Mouse (Mus musculus) lung, postnatal 0 days (tissue): ENCODE results near the gene Dbf4.

Source experiments
- CTCF ChIP-seq: IDR thresholded peaks from 2 replicates; pipeline ENCODE4 v1.5.1; 2016; ENCODE audit warnings: antibody characterized with exemption, mild to moderate bottlenecking
- EP300 ChIP-seq: IDR thresholded peaks from 2 replicates; pipeline ENCODE4 v1.6.1; 2016; ENCODE audit warnings: antibody characterized with exemption, mild to moderate bottlenecking, control low read depth

GRCm38 (mm10) chr5:8417443-8417842, 5.1 kb downstream of the Dbf4 start:
- TF ChIP-seq CTCF (no peak), EP300 (no peak)
